Mouse (Mus musculus) spleen, embryonic (tissue): Measurements from ENCODE around the gene Wdr59.

ENCODE experiments used
- CTCF ChIA-PET: fragments of 350-600 bp; sonication (Branson Sonifier 250); formaldehyde crosslinking; loops from one replicate; lab custom pipeline; 2022; lab: Charles Lee

Wdr59 gene

GRCm38 (mm10) chr8:111422614-111423013 is 99.3 kb downstream of the Wdr59 start:
- CTCF ChIA-PET: interaction anchor here (0.7 kb wide), 1 partner anchor 30 kb away, joined by 3 read pairs; no protein-coding TSS in a partner anchor

GRCm38 (mm10) chr8:111419171-111419570 is 102.7 kb downstream of the Wdr59 start:
- CTCF ChIA-PET: no interaction called here

DNA sequence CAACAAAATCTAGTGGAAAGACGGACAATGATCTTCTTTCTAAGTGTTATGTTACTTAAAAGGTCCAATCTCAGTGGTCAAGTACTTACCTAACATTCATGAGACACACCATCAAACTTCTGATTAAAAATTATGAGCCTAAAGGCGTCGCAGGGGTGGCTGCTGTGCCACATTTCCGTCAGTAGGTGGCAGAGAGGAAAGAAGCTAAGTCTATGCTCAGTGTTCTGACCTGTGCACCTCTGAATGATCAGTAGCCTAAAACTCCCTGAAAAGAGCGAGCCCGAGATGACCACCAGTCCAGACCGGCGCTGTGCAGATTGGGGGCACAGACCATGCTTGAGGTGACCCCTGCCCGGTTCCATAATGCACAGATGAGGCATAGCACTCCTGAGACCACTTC is 103.3 kb downstream of the Wdr59 start:
- CTCF ChIA-PET: interaction anchor here (0.6 kb wide), 1 partner anchor 114 kb away, joined by 4 read pairs; no protein-coding TSS in a partner anchor

DNA sequence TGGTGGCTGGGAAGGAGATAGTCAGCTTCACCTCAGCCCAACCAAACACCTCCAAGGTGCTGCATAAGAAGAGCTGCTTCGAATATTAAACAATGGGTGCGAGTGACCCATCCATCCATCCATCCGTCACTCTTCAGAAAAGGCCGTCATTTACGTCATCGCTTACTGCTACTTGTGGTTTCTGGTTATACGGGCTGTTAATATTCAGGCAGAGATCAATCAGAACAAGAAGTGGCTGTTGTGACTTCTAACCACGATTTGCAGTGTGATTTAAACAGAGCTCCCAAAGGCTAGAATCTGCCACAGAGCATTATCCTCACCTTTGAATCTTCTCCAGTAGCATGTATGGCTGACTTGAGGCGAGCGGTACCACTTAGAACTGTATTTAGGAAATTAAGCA is 104.7 kb downstream of the Wdr59 start:
- CTCF ChIA-PET: no interaction called here

GRCm38 (mm10) chr8:111403391-111403790 is 118.5 kb downstream of the Wdr59 start:
- CTCF ChIA-PET: no interaction called here
